Mouse (Mus musculus): ENCODE results near the gene Olfr96. TPM values are rescaled to one million over a fixed set of nuclear protein-coding genes. Genes with fewer than 3 reads are reported as not detected.

Gene Olfr96
- polyA plus RNA-seq (2012; rRNA removed): not detected in 2 replicates

DNA sequence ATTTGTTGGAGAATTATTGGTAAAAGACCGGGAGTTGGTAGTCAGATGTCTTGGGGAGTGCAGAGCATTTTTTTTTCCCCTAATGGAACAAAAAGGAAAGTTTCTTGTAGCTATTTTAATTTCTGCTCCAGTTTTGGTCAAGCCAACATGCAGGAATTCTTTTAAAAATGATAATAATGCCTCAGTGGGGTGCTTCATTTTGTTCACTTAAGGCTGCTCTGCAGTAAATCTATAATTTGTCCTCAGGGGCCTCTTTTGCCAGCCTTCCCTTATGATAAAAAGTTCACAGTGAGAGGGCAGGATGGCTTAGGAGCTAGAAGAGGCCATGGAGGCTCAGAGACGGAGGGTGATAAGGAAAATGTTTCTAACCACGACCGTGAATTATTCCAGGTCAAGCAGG is at the start of gene Olfr96:
TSS of gene Olfr96 (plus strand) at position 301 of the 400 bp plus-strand sequence.
- TF ChIP-seq POLR2A (IDR thresholded peaks at IDR 0.05; ENCODE audit: borderline replicate concordance, extremely low read depth, low read depth, low read length) (no peak), CTCF (IDR thresholded peaks at IDR 0.05; ENCODE audit: insufficient read depth, low read length) (no peak)
- DNase-seq: no peak
- 53% methylated on average over 4 of the region's 4 CpGs for WGBS
- Histone ChIP-seq H3K4me1 (ENCODE audit: control insufficient read depth, insufficient read depth, low read length) (no peaks in the 10 kb centered on the region), H3K4me3 (replicated peaks; ENCODE audit: extremely low read depth, low read depth, low read length) (no peak within 1 kb of the TSS)

DNA sequence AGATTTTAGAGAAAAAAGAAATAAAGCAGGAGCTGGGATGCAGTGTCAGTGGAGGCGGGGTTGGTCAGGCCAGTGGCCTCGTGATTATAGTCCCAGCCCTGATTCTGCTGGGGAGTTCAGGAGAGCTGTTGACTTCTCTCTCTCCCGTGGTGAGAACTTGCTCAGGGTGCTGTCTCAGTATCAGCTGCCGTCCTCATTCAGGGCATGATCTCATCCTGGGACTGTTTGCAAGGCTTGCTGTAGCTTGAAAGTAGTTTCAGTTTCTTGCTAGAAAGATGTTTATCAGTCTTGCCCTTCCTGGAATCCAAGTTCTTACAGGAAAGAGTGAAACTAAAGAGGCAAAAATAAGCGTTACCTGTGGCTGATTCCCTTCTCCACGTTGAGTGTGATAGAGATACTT is 34.5 kb upstream of the Olfr96 start:
- Histone ChIP-seq H3K4me1 (ENCODE audit: control insufficient read depth, insufficient read depth, low read length) (peaks cover 4% of the 10 kb centered on the region; the same call in 1 of the 2 replicates), H3K4me3 (replicated peaks; ENCODE audit: extremely low read depth, low read depth, low read length) (no peak overlapping the region)
- TF ChIP-seq CTCF (IDR thresholded peaks at IDR 0.05; ENCODE audit: insufficient read depth, low read length) (no peak), POLR2A (IDR thresholded peaks at IDR 0.05; ENCODE audit: borderline replicate concordance, extremely low read depth, low read depth, low read length) (no peak)
- WGBS: 21% methylated on average over 6 of the region's 6 CpGs
- DNase-seq: no peak

DNA sequence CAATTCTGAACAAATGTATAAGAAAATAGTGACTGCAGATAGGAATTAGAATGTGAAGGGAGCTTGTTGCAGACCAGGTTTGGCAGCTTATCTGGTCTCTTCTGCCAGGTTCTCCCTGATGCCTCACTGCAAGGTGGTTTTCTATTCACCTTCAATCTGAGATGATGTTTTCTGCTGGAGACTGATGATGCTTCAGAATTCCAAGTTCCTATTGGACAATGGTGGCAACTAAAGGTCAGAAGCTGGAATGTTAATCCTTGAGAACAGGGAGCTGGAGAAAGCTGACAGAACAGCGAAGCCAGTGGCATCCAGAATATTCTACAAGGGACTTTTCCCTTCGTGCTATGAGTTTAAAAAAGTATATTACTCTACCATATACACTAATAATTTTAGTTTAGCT is 29.2 kb upstream of the Olfr96 start:
- no peak for DNase-seq
- no peaks in the 10 kb centered on the region for H3K4me1 ChIP-seq (ENCODE audit: control insufficient read depth, insufficient read depth, low read length)
- TF ChIP-seq CTCF (IDR thresholded peaks at IDR 0.05; ENCODE audit: insufficient read depth, low read length) (no peak), POLR2A (IDR thresholded peaks at IDR 0.05; ENCODE audit: borderline replicate concordance, extremely low read depth, low read depth, low read length) (no peak)
- H3K4me3 ChIP-seq (replicated peaks; ENCODE audit: extremely low read depth, low read depth, low read length): no peak overlapping the region
- WGBS: 41% methylated on average over 2 of the region's 2 CpGs

DNA sequence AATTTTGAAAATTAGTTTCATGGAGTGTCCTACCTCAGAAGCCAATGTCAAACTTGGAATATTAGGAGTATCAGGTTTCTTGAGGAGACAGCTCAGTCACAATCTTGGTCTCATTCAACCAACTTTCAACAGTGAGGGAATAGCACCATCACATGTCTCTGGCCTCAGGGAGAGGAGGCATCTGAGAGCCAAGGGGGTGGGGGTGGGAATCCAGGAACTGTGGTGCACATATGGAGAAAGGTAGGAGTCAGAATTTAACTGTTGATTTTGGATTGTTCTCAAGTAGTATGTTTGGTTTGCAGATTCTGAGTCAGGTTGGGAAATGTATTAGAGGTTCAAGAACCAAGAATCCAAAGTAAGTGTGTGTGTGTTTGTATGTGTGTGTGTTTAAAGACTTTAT is 26.9 kb upstream of the Olfr96 start:
- H3K4me3 ChIP-seq (replicated peaks; ENCODE audit: extremely low read depth, low read depth, low read length): no peak overlapping the region
- 0 out of 2 replicates have a peak, but pooled peaks cover 4% of the 10 kb centered on the region for H3K4me1 ChIP-seq (ENCODE audit: control insufficient read depth, insufficient read depth, low read length)
- no peak for TF ChIP-seq POLR2A (IDR thresholded peaks at IDR 0.05; ENCODE audit: borderline replicate concordance, extremely low read depth, low read depth, low read length)
- TF ChIP-seq CTCF (IDR thresholded peaks at IDR 0.05; ENCODE audit: insufficient read depth, low read length): no peak
- DNase-seq: no peak

DNA sequence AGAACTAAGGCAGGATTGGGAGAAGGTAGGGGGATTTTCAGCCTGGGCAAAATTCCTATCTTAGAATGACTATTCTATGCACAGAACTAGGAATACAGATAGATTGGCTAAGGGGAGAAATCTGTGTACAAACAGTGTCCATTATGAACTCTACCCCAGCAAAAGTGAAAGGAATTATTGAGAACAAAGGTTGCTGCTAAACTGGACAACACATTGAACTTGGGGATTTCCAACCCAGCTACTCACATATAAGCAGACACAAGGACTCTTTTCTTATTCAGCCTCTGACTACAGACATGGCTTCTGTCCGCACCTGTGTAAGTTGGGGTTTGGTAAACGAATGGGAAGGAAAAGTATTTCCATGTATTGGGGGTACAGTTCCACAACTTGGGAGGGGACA is 26.3 kb upstream of the Olfr96 start, which contains the start of gene Ubd:
TSS of gene Ubd (plus strand) at position 237 of the 400 bp plus-strand sequence.
- TF ChIP-seq CTCF (IDR thresholded peaks at IDR 0.05; ENCODE audit: insufficient read depth, low read length): no peak
- no peak for TF ChIP-seq POLR2A (IDR thresholded peaks at IDR 0.05; ENCODE audit: borderline replicate concordance, extremely low read depth, low read depth, low read length)
- Histone ChIP-seq H3K4me3 (replicated peaks; ENCODE audit: extremely low read depth, low read depth, low read length) (no peak within 1 kb of the TSS), H3K4me1 (ENCODE audit: control insufficient read depth, insufficient read depth, low read length) (0 out of 2 replicates have a peak, but pooled peaks cover 4% of the 10 kb centered on the region)
- no peak for DNase-seq
- 79% methylated on average over 2 of the region's 2 CpGs for WGBS

DNA sequence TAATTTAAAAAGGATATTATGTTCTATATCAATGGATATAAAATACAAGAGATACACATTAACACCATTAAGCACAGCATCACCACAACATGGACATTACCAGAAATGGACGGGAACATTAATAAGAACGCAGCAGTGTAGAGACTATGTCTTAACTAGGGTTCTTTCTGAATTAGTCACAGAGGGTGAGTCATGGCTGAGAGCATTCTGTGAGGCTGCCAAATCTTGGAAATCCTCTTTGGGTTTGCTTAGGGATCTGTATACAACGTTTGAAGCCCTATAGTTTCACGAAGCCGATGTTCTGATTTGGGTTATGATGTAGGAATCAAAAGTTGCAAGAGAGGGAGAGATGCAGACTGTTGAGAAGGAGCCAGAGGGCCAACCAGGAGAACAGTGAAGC is 25.2 kb upstream of the Olfr96 start:
- DNase-seq: no peak
- WGBS: 73% methylated on average over 5 of the region's 5 CpGs
- Histone ChIP-seq H3K4me3 (replicated peaks; ENCODE audit: extremely low read depth, low read depth, low read length) (no peak overlapping the region), H3K4me1 (ENCODE audit: control insufficient read depth, insufficient read depth, low read length) (0 out of 2 replicates have a peak, but pooled peaks cover 4% of the 10 kb centered on the region)
- TF ChIP-seq POLR2A (IDR thresholded peaks at IDR 0.05; ENCODE audit: borderline replicate concordance, extremely low read depth, low read depth, low read length) (no peak), CTCF (IDR thresholded peaks at IDR 0.05; ENCODE audit: insufficient read depth, low read length) (no peak)

DNA sequence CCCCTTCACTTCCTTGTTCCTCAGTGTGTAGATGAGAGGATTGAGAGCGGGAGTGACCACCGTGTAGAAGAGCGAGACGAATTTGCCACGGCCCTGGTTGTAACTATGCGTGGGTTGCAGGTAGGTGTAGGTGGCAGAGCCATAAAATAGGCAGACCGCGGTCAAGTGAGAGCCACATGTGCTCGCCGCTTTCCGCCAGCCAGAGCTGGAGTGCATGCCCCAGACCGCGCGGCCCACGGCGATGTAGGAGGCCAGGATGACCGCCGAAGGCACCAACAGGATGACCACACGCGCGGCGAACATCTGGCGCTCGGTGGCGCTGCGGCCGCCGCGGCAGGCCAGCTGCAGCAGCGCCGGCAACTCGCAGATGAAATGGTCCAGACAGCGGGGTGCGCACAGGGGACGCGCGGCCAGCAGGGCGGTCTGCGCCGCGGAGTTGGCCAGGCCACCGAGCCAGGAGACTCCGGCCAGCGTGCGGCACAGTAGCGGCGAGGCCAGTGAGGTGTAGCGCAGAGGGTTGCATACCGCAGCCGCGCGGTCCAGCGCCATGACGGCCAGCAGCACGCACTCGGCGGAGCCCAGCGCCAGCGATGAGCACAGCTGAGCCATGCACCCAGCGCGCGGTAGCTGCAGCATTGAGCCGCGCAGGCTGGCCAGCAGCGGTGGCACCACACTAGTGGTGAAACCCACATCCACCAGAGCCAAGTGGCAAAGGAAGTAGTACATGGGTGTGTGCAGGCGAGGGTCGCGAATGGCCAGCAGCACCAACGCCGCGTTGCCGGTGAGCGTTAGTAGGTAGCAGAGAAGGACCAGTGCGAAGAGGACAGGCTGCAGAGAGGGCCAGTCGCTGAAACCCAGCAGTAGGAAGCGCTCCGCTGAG is 22.9 kb upstream of the Olfr96 start:
- Histone ChIP-seq H3K4me1 (ENCODE audit: control insufficient read depth, insufficient read depth, low read length) (0 out of 2 replicates have a peak, but pooled peaks cover 4% of the 10 kb centered on the region), H3K4me3 (replicated peaks; ENCODE audit: extremely low read depth, low read depth, low read length) (no peak overlapping the region)
- no peak for DNase-seq
- TF ChIP-seq POLR2A (IDR thresholded peaks at IDR 0.05; ENCODE audit: borderline replicate concordance, extremely low read depth, low read depth, low read length): no peak
- no peak for TF ChIP-seq CTCF (IDR thresholded peaks at IDR 0.05; ENCODE audit: insufficient read depth, low read length)
- WGBS: 2% methylated on average over 77 of the region's 77 CpGs

DNA sequence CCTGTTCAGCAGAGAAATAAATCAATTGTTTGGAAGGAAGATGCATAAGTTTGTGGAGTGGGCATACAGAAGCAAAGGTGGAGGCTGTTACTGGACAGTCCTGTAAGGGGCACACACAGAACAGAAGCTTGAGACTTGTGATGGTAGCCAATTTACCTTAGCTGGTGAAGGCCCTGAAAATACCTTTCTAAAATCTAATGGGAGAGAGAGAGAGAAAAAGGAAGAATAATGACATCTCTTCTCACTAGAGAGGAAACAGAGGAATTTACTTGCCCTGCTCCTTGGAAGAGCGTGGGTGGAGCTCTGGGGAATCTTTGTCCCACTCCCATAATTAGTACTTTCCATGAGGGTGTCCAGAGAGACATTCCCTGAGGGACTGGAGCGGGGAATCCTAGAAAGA is 19.1 kb upstream of the Olfr96 start, which contains the start of gene Olfr94:
TSS of gene Olfr94 (minus strand) at position 101 of the 400 bp plus-strand sequence.
- DNase-seq: no peak
- 68% methylated on average over 2 of the region's 2 CpGs for WGBS
- Histone ChIP-seq H3K4me3 (replicated peaks; ENCODE audit: extremely low read depth, low read depth, low read length) (no peak within 1 kb of the TSS), H3K4me1 (ENCODE audit: control insufficient read depth, insufficient read depth, low read length) (0 out of 2 replicates have a peak, but pooled peaks cover 4% of the 10 kb centered on the region)
- TF ChIP-seq CTCF (IDR thresholded peaks at IDR 0.05; ENCODE audit: insufficient read depth, low read length) (no peak), POLR2A (IDR thresholded peaks at IDR 0.05; ENCODE audit: borderline replicate concordance, extremely low read depth, low read depth, low read length) (no peak)

DNA sequence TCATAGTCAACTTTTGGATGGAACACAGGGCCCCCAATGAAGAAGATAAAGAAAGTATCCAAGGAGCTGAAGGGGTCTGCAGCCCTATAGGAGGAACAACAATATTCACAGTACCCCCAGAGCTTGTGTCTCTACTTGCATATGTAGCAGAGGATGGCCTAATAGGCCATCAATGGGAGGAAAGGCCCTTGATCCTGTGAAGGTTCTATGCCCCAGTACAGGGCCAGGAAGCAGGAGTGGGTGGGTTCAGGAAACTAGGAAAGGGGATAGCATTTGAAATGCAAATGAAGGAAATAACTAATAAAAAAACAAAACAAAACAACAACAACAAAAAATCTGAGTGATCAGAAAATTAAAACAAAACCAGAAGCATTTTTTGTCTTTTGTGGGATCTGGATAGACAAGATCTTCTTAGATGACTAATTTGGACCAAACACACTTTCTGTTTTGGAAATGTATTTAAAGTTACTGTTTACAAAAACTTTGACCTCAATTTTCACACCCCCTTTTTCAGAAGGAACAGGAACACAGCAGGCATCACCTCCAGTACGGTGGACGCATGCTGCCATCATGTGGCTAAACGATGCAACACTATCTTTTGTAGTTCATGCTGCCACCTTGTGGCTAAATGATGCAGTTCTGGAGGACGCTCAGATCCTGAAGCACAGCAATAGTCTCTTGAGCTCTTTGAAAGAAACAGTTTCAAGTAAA is 16.6 kb upstream of the Olfr96 start:
- DNase-seq: peak; percentile 69
- Histone ChIP-seq H3K4me3 (replicated peaks; ENCODE audit: extremely low read depth, low read depth, low read length) (no peak overlapping the region), H3K4me1 (ENCODE audit: control insufficient read depth, insufficient read depth, low read length) (no peaks in the 10 kb centered on the region)
- TF ChIP-seq POLR2A (IDR thresholded peaks at IDR 0.05; ENCODE audit: borderline replicate concordance, extremely low read depth, low read depth, low read length) (no peak), CTCF (IDR thresholded peaks at IDR 0.05; ENCODE audit: insufficient read depth, low read length) (peak; percentile 100)
- WGBS: under 1% methylated on average over 4 of the region's 4 CpGs

All from lung, adult 2 months (tissue).